Mouse (Mus musculus) C2C12 (cell line): ENCODE results near the gene Tceal7.

Source experiments
- CTCF ChIP-seq: IDR thresholded peaks from one replicate; pipeline ENCODE4 v1.5.1; 2011; ENCODE audit not compliant: control insufficient read depth, insufficient read depth, insufficient read length
- FOSL1 ChIP-seq: IDR thresholded peaks from one replicate; pipeline ENCODE4 v1.8.0; 2011; ENCODE audit warnings: mild to moderate bottlenecking, low read length; ENCODE audit not compliant: poor library complexity, insufficient read depth, severe bottlenecking
- MAX ChIP-seq: IDR thresholded peaks from one replicate; pipeline ENCODE4 v1.6.1; 2011; ENCODE audit warnings: mild to moderate bottlenecking, control low read depth
- MYOD1 ChIP-seq: IDR thresholded peaks from one replicate; pipeline ENCODE4 v1.6.1; 2011; ENCODE audit warnings: low read depth; ENCODE audit not compliant: control insufficient read depth, insufficient read length
- USF1 ChIP-seq: IDR thresholded peaks from one replicate; pipeline ENCODE4 v1.6.1; 2011; ENCODE audit warnings: low read depth, mild to moderate bottlenecking, control low read depth, moderate library complexity

DNA sequence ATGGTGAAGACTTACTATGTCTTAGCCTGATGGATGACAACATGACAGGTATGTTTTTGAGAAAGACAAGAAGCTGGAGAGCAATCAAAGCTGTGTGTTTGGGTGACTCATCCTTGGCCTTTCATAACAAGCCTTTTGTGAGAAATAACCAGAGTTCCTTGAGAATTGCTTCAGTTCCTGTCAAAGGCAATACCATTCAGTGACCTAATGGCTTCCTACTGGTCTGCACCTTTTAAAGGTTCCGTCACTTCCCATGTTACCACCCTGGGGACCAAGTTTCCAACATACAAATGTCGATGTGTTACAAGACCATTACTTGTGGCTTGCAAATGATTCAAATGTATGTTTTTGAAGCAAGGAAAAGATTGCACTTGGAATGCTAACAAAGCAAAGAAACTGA is 28.6 kb downstream of the Tceal7 start:
- no peak for TF ChIP-seq CTCF
- TF ChIP-seq USF1 = no peak
- TF ChIP-seq MAX = no peak
- no peak for TF ChIP-seq MYOD1
- TF ChIP-seq FOSL1 = no peak
